Mouse (Mus musculus): Measurements from ENCODE around the gene Dhx8. TPM values are rescaled to one million over a fixed set of nuclear protein-coding genes. Genes with fewer than 3 reads are reported as not detected.

Dhx8 gene
- 10 to 100 TPM; 23.6 to 24.4 TPM for total RNA-seq (2021)
- long read RNA-seq, experiment 1, full-length matches to known transcripts, result 4 of 12 reads
- long read RNA-seq, experiment 1, partial matches to known transcripts, result 7 of 12 reads
- long read RNA-seq, experiment 1, other reads (novel, unspliced or antisense), result 1 of 12 reads
- long read RNA-seq, experiment 2, full-length matches to known transcripts, result 6 of 11 reads
- long read RNA-seq, experiment 2, partial matches to known transcripts, result 4 of 11 reads
- long read RNA-seq, experiment 2, other reads (novel, unspliced or antisense), result 1 of 11 reads

GRCm38 (mm10) chr11:101732518-101733440 is at the start of gene Dhx8:
TSS of gene Dhx8 (plus strand) at chr11:101732919.
- peak; percentile 98 for DNase-seq

- DNase-seq, result peak; percentile 49
These were observed 45.1 kb upstream of the Dhx8 start for GRCm38 (mm10) chr11:101687351-101688301.

- no peak for DNase-seq
These were observed 43.0 kb upstream of the Dhx8 start for GRCm38 (mm10) chr11:101689701-101690113.

GRCm38 (mm10) chr11:101690326-101690725 is 42.4 kb upstream of the Dhx8 start:
- DNase-seq, result no peak

GRCm38 (mm10) chr11:101695906-101696661 is 36.6 kb upstream of the Dhx8 start:
- DNase-seq, result peak; percentile 27

- DNase-seq, result no peak
These were observed 35.4 kb upstream of the Dhx8 start for GRCm38 (mm10) chr11:101697156-101697861.

- no peak for DNase-seq
These were observed 34.6 kb upstream of the Dhx8 start for GRCm38 (mm10) chr11:101698114-101698513.

- no peak for DNase-seq
These were observed 33.2 kb upstream of the Dhx8 start for GRCm38 (mm10) chr11:101699556-101699955.

- DNase-seq, result no peak
These were observed 32.7 kb upstream of the Dhx8 start for GRCm38 (mm10) chr11:101699991-101700390.

- peak; percentile 34 for DNase-seq
These were observed 32.3 kb upstream of the Dhx8 start for GRCm38 (mm10) chr11:101700446-101700845.

GRCm38 (mm10) chr11:101704081-101704480 is 28.6 kb upstream of the Dhx8 start:
- DNase-seq, result no peak

GRCm38 (mm10) chr11:101706764-101707448 is 25.8 kb upstream of the Dhx8 start:
- DNase-seq, result no peak

- DNase-seq, result no peak
These were observed 24.2 kb upstream of the Dhx8 start for GRCm38 (mm10) chr11:101708482-101708881.

- DNase-seq, result no peak
These were observed 19.9 kb upstream of the Dhx8 start for GRCm38 (mm10) chr11:101712811-101713210.

GRCm38 (mm10) chr11:101714012-101714411 is 18.7 kb upstream of the Dhx8 start:
- no peak for DNase-seq

GRCm38 (mm10) chr11:101718324-101718723 is 14.4 kb upstream of the Dhx8 start:
- no peak for DNase-seq

GRCm38 (mm10) chr11:101719986-101720520 is 12.7 kb upstream of the Dhx8 start:
- no peak for DNase-seq

- DNase-seq, result no peak
These were observed 7.7 kb upstream of the Dhx8 start for GRCm38 (mm10) chr11:101725043-101725442.

GRCm38 (mm10) chr11:101726765-101727164 is 6.0 kb upstream of the Dhx8 start:
- no peak for DNase-seq

- DNase-seq, result no peak
These were observed 3.4 kb upstream of the Dhx8 start for GRCm38 (mm10) chr11:101729308-101729707.
